Mouse (Mus musculus): ENCODE data around the gene Vinac1.

DNA sequence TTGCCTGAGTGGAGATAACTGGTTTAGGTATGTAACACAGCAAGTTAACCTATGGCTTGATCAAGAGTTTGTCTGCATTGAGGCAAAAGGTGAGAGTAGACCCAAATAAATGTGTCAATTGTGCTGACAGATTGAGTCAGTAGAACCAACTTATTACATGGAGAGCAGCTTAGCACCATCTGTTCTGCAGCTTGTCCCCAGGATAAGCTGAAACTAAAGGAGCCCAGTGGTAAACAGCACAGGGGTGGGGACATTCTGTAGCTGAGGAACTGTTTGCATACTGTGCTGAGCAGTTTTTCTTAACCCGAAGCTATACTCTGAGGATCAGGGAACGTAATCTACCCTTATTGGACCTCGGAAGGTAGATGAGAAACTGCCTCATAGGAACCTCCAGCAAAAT lies 63.2 kb downstream of the Vinac1 start:
- TF ChIP-seq CTCF (IDR thresholded peaks at IDR 0.05; ENCODE audit: borderline replicate concordance, insufficient read depth, low read depth, low read length): no peak
- TF ChIP-seq POLR2A (IDR thresholded peaks at IDR 0.05; ENCODE audit: borderline replicate concordance, insufficient read depth, low read length): no peak

All from cerebellum, adult 2 months (tissue).